Mouse (Mus musculus): ENCODE measurements at regions not wholly inside any gene's neighbourhood (a gene's known extent, or its start where the extent isn't known, plus 50 kb on each side); places are given as distances from the start of the nearest gene placed in this dataset.

DNA sequence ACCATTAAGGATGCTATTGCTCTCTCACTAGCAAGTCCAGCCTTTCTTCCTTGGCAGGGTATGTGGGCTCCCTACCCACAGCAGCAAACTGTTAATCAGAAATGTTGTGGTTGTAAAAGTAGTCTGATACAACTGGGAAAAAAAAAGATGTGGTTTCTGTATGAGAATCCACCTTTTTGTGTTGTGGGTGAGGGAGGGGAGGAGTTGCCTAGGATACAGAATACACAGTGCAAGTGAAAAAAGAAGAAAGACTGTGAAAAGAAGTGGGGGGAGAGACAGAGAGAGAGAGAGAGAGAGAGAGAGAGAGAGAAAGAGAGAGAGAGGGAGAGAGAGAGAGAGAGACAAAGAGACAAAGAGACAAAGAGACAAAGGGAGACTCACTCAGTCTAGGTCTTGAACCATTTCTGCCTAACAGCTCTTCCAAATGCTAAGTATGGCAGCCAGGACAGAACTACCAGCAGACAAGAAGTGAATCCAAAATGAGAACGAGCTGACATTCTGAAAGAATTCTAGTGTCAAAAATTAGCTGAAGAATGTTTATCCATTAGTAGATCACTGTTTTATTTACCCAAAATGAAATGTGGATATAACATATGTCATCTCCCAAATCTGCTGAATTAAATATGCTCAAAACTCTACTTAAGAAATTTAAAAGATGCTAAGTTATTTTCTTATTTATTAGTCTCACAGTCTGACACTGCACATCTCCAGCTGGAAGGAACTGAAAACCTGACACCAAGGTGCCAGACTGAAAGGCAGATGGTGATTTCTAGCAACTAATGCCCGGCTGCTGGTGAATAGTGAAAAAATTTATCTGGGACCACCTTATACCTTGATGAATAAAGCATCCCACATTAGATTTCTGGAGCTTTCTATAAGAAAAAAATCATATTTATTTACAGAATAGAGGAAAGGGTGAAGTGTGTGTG lies 347.7 kb downstream of the 1190002N15Rik start:
- no peak overlapping the region for H3K27ac ChIP-seq
- H3K27me3 ChIP-seq = no peaks in the 10 kb centered on the region
- no peak for ATAC-seq (ENCODE audit: insufficient number of reproducible peaks, insufficient read depth, low FRiP score, low TSS enrichment, low read depth)
- no peak overlapping the region for H3K4me2 ChIP-seq
- no peaks in the 10 kb centered on the region for H3K9me3 ChIP-seq
- no peaks in the 10 kb centered on the region for H3K36me3 ChIP-seq
- H3K4me3 ChIP-seq (replicated peaks) = no peak overlapping the region
- WGBS = 66% methylated on average over 2 of the region's 2 CpGs
- H3K9ac ChIP-seq (replicated peaks) = no peak overlapping the region
- H3K4me1 ChIP-seq (replicated peaks) = no peaks in the 10 kb centered on the region

DNA sequence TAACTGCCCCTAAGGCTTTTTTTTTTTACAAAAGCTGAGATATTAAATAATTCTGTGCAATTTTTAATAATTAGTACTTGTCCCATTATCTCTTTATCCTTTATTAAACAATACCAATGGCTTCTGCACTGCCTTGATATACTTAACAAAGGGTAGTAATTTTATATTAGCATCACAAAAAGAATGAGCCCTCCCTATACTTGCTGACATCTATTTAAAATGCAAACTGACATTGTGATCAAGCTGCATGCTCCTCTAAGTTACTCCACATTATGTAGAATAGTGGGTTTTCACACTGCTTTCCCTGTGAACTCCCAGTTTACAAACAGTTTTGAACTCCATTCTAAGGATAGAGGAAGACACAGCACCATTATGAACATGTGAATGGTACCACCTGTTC lies 349.8 kb downstream of the 1190002N15Rik start:
- H3K9ac ChIP-seq (replicated peaks) = no peak overlapping the region
- H3K36me3 ChIP-seq = no peaks in the 10 kb centered on the region
- no peak overlapping the region for H3K4me2 ChIP-seq
- ATAC-seq (ENCODE audit: insufficient number of reproducible peaks, insufficient read depth, low FRiP score, low TSS enrichment, low read depth) = no peak
- no peaks in the 10 kb centered on the region for H3K9me3 ChIP-seq
- H3K4me3 ChIP-seq (replicated peaks) = no peak overlapping the region
- H3K27ac ChIP-seq = no peak overlapping the region
- no peaks in the 10 kb centered on the region for H3K4me1 ChIP-seq (replicated peaks)
- H3K27me3 ChIP-seq = no peaks in the 10 kb centered on the region

DNA sequence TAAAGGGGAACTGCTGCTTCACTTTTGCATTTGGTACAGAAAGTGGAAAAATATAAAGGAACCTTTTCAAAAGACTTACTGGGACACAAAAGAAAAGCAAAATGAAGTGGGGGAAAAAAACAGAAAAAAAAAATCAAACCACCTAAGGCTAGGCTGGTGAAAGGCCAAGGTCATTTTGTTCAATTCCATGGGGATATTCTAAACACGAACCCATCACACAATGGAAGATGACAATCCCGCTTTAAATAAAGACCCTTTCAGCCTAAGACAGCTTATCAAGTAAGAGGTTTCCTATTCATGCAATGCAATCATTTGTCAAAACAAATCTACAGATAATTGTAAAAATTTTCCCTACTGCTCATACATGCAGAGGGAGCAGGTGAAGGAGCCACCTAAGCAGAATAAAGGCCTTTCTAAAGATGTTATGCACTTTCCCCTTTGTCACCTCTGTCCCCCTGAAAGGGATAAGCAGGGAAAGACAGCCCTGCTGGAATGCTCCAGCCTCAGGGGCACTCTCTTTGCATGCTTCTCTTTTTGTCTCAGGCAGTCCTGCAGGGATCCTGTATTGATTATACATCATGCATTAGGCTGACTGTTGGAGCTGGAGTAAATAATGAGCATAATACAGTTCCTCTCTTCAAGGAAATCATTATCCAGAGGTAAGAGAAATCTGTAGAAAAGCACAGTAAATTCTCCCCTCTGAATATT lies 367.8 kb downstream of the 1190002N15Rik start:
- Histone ChIP-seq H3K27ac (no peak overlapping the region), H3K36me3 (no peaks in the 10 kb centered on the region), H3K9ac (replicated peaks) (no peak overlapping the region), H3K4me3 (replicated peaks) (no peak overlapping the region), H3K4me2 (no peak overlapping the region), H3K4me1 (replicated peaks) (no peaks in the 10 kb centered on the region), H3K27me3 (no peaks in the 10 kb centered on the region), H3K9me3 (no peaks in the 10 kb centered on the region)
- no peak for ATAC-seq (ENCODE audit: insufficient number of reproducible peaks, insufficient read depth, low FRiP score, low TSS enrichment, low read depth)
- 86% methylated on average over 2 of the region's 2 CpGs for WGBS

DNA sequence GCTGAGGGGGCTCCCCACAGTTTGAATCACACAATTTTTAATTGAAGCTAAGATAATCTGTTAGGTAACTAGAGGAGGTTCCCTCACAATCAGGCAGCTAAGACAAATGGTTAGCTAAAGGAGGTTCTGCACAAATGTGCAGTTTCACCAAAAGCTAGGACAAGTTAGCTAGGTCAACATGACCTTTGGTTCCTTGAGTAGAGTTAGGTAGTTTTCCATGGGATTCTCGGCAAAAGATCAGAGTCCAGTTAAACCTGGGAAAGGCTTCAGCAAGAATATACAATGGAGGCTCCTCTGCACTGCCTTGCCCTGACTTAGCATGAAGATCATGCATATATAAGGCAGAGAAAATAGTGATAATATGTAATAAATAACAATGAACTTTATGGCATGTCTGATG lies 374.2 kb downstream of the 1190002N15Rik start:
- 87% methylated on average over 1 of the region's 1 CpGs for WGBS
- Histone ChIP-seq H3K9ac (replicated peaks) (no peak overlapping the region), H3K9me3 (no peaks in the 10 kb centered on the region), H3K4me3 (replicated peaks) (no peak overlapping the region), H3K4me2 (no peak overlapping the region), H3K36me3 (no peaks in the 10 kb centered on the region), H3K27ac (no peak overlapping the region), H3K27me3 (no peaks in the 10 kb centered on the region), H3K4me1 (replicated peaks) (no peaks in the 10 kb centered on the region)
- ATAC-seq (ENCODE audit: insufficient number of reproducible peaks, insufficient read depth, low FRiP score, low TSS enrichment, low read depth) = no peak

DNA sequence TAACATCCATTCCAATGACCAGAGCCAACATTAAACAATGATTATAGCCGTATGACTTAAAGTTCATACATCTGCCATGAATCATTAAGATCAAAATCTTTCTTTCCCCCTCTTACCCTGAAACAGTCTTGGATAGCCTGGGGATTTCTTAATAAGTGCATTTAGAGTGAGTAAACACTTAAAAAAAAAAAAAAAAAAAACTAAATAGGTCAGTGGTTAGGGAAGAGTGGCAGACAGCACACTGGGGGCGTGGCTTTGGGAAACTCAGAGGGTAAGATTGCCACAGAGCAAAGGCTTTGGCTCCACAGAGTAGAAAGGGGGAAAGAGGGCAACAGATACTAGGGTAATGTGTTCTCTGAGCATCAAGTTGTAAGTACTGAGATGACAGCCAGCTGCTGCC lies 382.3 kb downstream of the 1190002N15Rik start:
- Histone ChIP-seq H3K4me3 (replicated peaks) (no peak overlapping the region), H3K27ac (no peak overlapping the region), H3K4me2 (no peak overlapping the region), H3K36me3 (no peaks in the 10 kb centered on the region), H3K9me3 (no peaks in the 10 kb centered on the region), H3K4me1 (replicated peaks) (no peaks in the 10 kb centered on the region), H3K27me3 (no peaks in the 10 kb centered on the region), H3K9ac (replicated peaks) (no peak overlapping the region)
- no peak for ATAC-seq (ENCODE audit: insufficient number of reproducible peaks, insufficient read depth, low FRiP score, low TSS enrichment, low read depth)
- WGBS = 60% methylated on average over 2 of the region's 2 CpGs

DNA sequence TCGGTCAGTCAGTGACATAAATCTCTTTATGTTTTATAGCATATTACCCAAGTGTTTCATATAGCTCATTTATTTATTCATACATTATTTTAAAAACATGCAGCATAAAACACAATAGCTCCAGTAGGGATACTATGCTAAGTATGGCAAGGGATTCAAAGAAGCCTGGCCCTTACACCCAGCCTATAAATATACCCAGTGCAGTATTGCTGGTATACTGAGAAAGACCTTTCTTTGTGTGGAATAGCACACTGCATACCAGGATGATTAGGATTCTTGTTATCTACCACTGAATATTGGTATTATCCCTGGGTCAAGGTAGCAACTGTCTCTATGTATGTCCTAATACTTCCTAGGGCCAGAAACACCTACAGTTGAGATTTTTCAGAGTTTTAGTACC lies 389.4 kb downstream of the 1190002N15Rik start:
- Histone ChIP-seq H3K4me1 (replicated peaks) (no peaks in the 10 kb centered on the region), H3K27ac (no peak overlapping the region), H3K4me3 (replicated peaks) (no peak overlapping the region), H3K4me2 (no peak overlapping the region), H3K9ac (replicated peaks) (no peak overlapping the region), H3K36me3 (no peaks in the 10 kb centered on the region), H3K27me3 (no peaks in the 10 kb centered on the region), H3K9me3 (no peaks in the 10 kb centered on the region)
- WGBS = 86% methylated on average over 1 of the region's 1 CpGs
- no peak for ATAC-seq (ENCODE audit: insufficient number of reproducible peaks, insufficient read depth, low FRiP score, low TSS enrichment, low read depth)

DNA sequence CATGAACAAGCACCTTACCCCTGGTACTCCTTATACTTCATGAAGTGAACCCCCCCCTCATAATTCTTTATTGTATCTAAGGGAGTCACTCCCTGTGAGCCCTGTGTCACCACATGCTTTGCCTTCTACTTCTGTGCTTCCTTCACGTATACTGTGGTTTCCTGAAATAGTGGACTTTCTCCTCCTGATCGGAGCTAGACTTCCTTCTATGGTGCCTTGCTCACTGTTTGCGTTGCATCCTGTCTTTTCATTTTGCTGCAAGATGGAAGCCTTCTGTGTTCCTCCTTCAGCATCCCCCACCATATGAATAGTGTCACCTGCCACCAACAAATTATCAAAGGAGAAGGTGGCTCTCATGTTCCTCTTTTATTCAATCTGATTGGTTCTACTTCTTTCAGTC lies 391.1 kb downstream of the 1190002N15Rik start:
- no peak overlapping the region for H3K4me3 ChIP-seq (replicated peaks)
- WGBS = 91% methylated on average over 3 of the region's 3 CpGs

DNA sequence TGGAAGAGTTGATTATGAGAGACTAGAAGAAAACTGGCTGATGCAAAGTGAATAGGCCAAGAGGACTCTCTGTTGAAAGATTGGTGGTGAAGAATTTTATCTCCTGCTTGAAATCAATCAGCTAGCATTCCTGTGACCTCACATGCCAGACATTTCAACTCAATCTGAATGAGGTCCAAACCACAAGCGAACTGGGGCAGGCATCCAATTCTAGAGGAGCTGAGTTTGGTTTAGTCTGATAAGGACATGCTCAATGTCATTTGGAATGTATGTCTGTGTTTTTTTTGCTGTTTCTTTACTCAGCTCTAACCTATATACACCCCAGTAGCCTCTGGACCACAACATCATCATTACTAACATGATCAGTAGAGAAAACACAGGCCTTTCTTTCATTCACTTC lies 401.4 kb downstream of the 1190002N15Rik start:
- no peak for ATAC-seq (ENCODE audit: insufficient number of reproducible peaks, insufficient read depth, low FRiP score, low TSS enrichment, low read depth)
- H3K4me3 ChIP-seq (replicated peaks) = no peak overlapping the region
- H3K9me3 ChIP-seq = no peaks in the 10 kb centered on the region
- H3K27ac ChIP-seq = no peak overlapping the region
- no peaks in the 10 kb centered on the region for H3K36me3 ChIP-seq
- no peaks in the 10 kb centered on the region for H3K4me1 ChIP-seq (replicated peaks)
- no peak overlapping the region for H3K9ac ChIP-seq (replicated peaks)
- 84% methylated on average over 1 of the region's 1 CpGs for WGBS
- no peaks in the 10 kb centered on the region for H3K27me3 ChIP-seq
- H3K4me2 ChIP-seq = no peak overlapping the region

More for the DNA sequence above, 391.1 kb downstream of the 1190002N15Rik start:
- no peaks in the 10 kb centered on the region for H3K4me1 ChIP-seq (replicated peaks)
- ATAC-seq (ENCODE audit: insufficient number of reproducible peaks, insufficient read depth, low FRiP score, low TSS enrichment, low read depth) = no peak
- H3K27me3 ChIP-seq = no peaks in the 10 kb centered on the region
- no peaks in the 10 kb centered on the region for H3K36me3 ChIP-seq
- no peak overlapping the region for H3K4me2 ChIP-seq
- no peaks in the 10 kb centered on the region for H3K9me3 ChIP-seq
- no peak overlapping the region for H3K27ac ChIP-seq
- no peak overlapping the region for H3K9ac ChIP-seq (replicated peaks)

DNA sequence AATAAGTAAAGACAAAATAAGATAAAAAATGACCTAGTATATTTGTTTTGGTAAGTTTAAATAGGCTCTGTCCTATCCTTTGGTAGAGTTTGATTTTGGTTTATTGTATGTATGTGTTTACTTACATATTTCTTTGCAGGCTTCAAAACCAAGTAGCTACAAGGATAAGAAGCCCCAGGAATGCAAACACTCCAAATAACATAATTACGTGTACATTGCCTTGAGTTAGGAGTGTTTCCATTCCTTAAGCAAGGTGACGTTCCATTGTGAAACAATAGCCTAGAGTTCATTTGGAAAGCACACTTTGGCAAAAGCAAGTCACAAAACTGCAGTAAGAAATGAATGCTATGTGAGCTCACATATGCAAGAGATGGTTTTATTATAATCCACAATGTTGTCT lies 404.2 kb downstream of the 1190002N15Rik start:
- Histone ChIP-seq H3K9ac (replicated peaks) (no peak overlapping the region), H3K27me3 (no peaks in the 10 kb centered on the region), H3K27ac (no peak overlapping the region), H3K9me3 (no peaks in the 10 kb centered on the region), H3K36me3 (no peaks in the 10 kb centered on the region), H3K4me1 (replicated peaks) (no peaks in the 10 kb centered on the region), H3K4me3 (replicated peaks) (no peak overlapping the region), H3K4me2 (no peak overlapping the region)
- no peak for ATAC-seq (ENCODE audit: insufficient number of reproducible peaks, insufficient read depth, low FRiP score, low TSS enrichment, low read depth)
- WGBS = 83% methylated on average over 2 of the region's 2 CpGs

DNA sequence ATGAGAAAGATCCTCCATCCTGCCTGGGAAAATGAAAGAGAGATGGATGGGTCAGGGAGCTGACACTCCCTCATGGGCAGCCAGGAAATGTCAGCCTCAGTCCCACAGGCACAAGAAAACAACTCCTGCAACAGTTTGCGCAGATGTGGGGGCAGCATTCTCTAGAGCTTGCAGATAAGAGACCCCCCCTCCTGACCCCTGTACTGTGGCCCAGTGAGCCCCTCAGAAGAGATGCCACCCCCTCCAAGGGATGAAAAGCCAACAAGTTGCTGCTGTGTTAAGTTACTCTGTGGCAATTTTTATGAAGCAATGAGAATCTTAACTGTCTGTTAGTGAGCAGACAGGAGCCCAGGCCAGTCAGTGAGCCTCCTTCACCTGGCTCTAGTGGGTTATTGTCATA lies 406.5 kb downstream of the 1190002N15Rik start:
- Histone ChIP-seq H3K9ac (replicated peaks) (no peak overlapping the region), H3K4me2 (no peak overlapping the region), H3K4me1 (replicated peaks) (no peaks in the 10 kb centered on the region), H3K27ac (no peak overlapping the region), H3K27me3 (no peaks in the 10 kb centered on the region), H3K9me3 (no peaks in the 10 kb centered on the region), H3K4me3 (replicated peaks) (no peak overlapping the region), H3K36me3 (no peaks in the 10 kb centered on the region)
- ATAC-seq (ENCODE audit: insufficient number of reproducible peaks, insufficient read depth, low FRiP score, low TSS enrichment, low read depth) = no peak
- WGBS = 73% methylated on average over 1 of the region's 1 CpGs

DNA sequence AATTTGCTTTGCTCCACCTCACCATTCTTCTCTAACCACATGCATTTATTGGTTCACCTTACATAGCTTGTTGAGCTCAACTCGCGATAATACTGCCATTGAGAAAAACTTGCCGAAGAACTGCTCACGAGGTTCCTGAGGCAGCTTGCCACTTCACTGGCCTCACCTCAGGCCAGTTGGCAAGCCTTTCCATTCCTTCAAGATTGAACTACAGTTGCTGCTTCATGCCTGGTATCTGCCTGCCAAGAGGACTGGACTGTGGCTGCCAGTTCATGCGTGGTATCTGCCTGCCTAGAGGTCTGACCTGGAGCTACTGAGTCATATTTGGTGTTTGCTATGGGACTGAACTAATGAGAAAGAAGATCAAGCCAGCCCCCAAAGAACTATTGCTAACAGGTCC lies 420.9 kb downstream of the 1190002N15Rik start:
- Histone ChIP-seq H3K27ac (no peak overlapping the region), H3K4me1 (replicated peaks) (no peaks in the 10 kb centered on the region), H3K4me2 (no peak overlapping the region), H3K4me3 (replicated peaks) (no peak overlapping the region), H3K9me3 (no peaks in the 10 kb centered on the region), H3K27me3 (no peaks in the 10 kb centered on the region), H3K36me3 (no peaks in the 10 kb centered on the region), H3K9ac (replicated peaks) (no peak overlapping the region)
- 91% methylated on average over 5 of the region's 5 CpGs for WGBS
- ATAC-seq (ENCODE audit: insufficient number of reproducible peaks, insufficient read depth, low FRiP score, low TSS enrichment, low read depth) = no peak

Data from limb, embryonic 12.5 days (tissue).